Mouse (Mus musculus) myocyte (in vitro differentiated cells): ENCODE results near the gene Birc6.

Experiments used
- E2F4 ChIP-seq: IDR thresholded peaks from one replicate; pipeline ENCODE4 v1.6.1; 2011; ENCODE audit warnings: mild to moderate bottlenecking, control low read depth, moderate library complexity; ENCODE audit not compliant: insufficient read depth
- MAX ChIP-seq: IDR thresholded peaks from one replicate; pipeline ENCODE4 v1.6.1; 2011; ENCODE audit warnings: low read depth, mild to moderate bottlenecking, control low read depth
- MYOD1 ChIP-seq, 3 experiments: IDR thresholded peaks; one replicate each; pipeline ENCODE4 v1.6.1; 2011; ENCODE audit warnings: control low read depth in 2 of 3, low read depth in 2 of 3, mild to moderate bottlenecking in 2 of 3, moderate library complexity in 1 of 3; ENCODE audit not compliant: insufficient read length in 2 of 3, control insufficient read depth in 1 of 3
- POLR2A ChIP-seq: IDR thresholded peaks from one replicate; pipeline ENCODE4 v1.6.1; 2011; ENCODE audit warnings: low read depth, mild to moderate bottlenecking, control low read depth, moderate library complexity; ENCODE audit not compliant: insufficient read length
- POLR2AphosphoS2 ChIP-seq: IDR thresholded peaks from one replicate; pipeline ENCODE4 v1.6.1; 2011; ENCODE audit warnings: low read depth, control low read depth; ENCODE audit not compliant: insufficient read length
- REST ChIP-seq: IDR thresholded peaks from one replicate; pipeline ENCODE4 v1.6.1; 2011; ENCODE audit warnings: mild to moderate bottlenecking, control low read depth, moderate library complexity; ENCODE audit not compliant: insufficient read depth, insufficient read length
- SRF ChIP-seq: IDR thresholded peaks from one replicate; pipeline ENCODE4 v1.6.1; 2011; ENCODE audit warnings: low read depth; ENCODE audit not compliant: control insufficient read depth, insufficient read length
- TCF12 ChIP-seq: IDR thresholded peaks from one replicate; pipeline ENCODE4 v1.6.1; 2011; ENCODE audit warnings: mild to moderate bottlenecking, control low read depth; ENCODE audit not compliant: poor library complexity, insufficient read depth, severe bottlenecking

GRCm38 (mm10) chr17:74526806-74527653, 1.1 kb upstream of the Birc6 start:
- no peak for TF ChIP-seq TCF12
- no peak for TF ChIP-seq POLR2A
- TF ChIP-seq E2F4 = no peak
- no peak for TF ChIP-seq SRF
- no peak for TF ChIP-seq MAX
- TF ChIP-seq MYOD1 (IDR thresholded peaks at IDR 0.05; ENCODE audit: control insufficient read depth in 1 of 3, insufficient read length in 2 of 3, low read depth in 2 of 3) = no peak
- no peak for TF ChIP-seq REST
- TF ChIP-seq POLR2AphosphoS2 = peak; percentile 11
